19 mouse cellular contexts compared by ENCODE assay signal in the genomic region with DNA sequence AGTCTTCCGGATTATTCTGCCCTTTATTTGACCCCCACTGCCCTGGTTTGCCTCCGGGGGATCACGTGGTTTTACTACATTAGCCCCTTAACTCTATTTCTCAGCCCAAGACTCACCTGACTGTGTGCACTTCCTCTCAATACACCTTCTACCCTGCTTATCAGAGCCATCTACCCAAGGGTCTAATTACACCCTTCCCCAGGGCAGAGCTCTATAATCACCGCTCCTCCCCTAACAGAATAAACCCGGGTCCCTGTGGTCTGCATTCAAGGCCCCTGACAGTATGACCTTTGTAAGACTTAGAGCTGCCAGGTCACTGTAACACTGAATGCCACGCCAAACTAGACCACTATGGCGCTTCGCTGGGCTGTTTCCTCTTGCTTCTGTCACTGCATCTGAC.
"Had no signal": no experiment of that assay in that cellular context is flagged by ENCODE, and none has a peak within 500 bp of the region (broad histone marks: within the 10 kb centered on the region; RNA-seq: fewer than 3 reads in every experiment).

No protein-coding gene starts in this region.

- H3K4me3 ChIP-seq: lung, embryonic 15.5 days; megakaryocyte, embryonic 14.5 days; midbrain, embryonic 13.5 days; midbrain, embryonic 15.5 days; neural tube, embryonic 12.5 days had no signal

- DNase-seq: liver, postnatal 0 days; lung, adult 2 months; lung, postnatal 14 days; lung, postnatal 36 days; retina, postnatal 1 day; right cerebral cortex, adult 18-20 months; right cerebral cortex, postnatal 25 days; right cerebral cortex, postnatal 4 days; spleen, adult 18-20 months; thymus, adult 18-20 months; thymus, postnatal 14 days; thymus, postnatal 36 days had no signal

- ATAC-seq: liver, postnatal 0 days; lung, postnatal 0 days; midbrain, embryonic 13.5 days; midbrain, embryonic 15.5 days had no signal

- H3K36me3 ChIP-seq: lung, embryonic 15.5 days; midbrain, embryonic 13.5 days; midbrain, embryonic 15.5 days; neural tube, embryonic 12.5 days had no signal

- H3K9ac ChIP-seq: liver, postnatal 0 days; lung, embryonic 15.5 days; midbrain, embryonic 13.5 days; midbrain, embryonic 15.5 days; neural tube, embryonic 12.5 days had no signal

- H3K4me2 ChIP-seq: lung, embryonic 15.5 days; midbrain, embryonic 13.5 days; midbrain, embryonic 15.5 days; neural tube, embryonic 12.5 days had no signal

- H3K27me3 ChIP-seq: lung, embryonic 15.5 days; megakaryocyte, embryonic 14.5 days; midbrain, embryonic 13.5 days; midbrain, embryonic 15.5 days; neural tube, embryonic 12.5 days had no signal

- H3K9me3 ChIP-seq: lung, embryonic 15.5 days; megakaryocyte, embryonic 14.5 days; midbrain, embryonic 13.5 days; midbrain, embryonic 15.5 days; neural tube, embryonic 12.5 days had no signal

- H3K27ac ChIP-seq: lung, embryonic 15.5 days; macrophage; midbrain, embryonic 13.5 days; midbrain, embryonic 15.5 days; neural tube, embryonic 12.5 days had no signal

- H3K4me1 ChIP-seq: lung, embryonic 15.5 days; midbrain, embryonic 13.5 days; midbrain, embryonic 15.5 days; neural tube, embryonic 12.5 days had no signal
